Comparison of ENCODE assay signal across 16 mouse cellular contexts in genomic region chr11:59933943-59934342, GRCm38 (mm10). TPM values are rescaled to one million over a fixed set of nuclear protein-coding genes. Genes with fewer than 3 reads are reported as not detected.
A peak's percentile ranks its signal among the peaks of the same experiment; 100 is the strongest.
DNase-seq lines count a peak whose midpoint lies in the region; ATAC-seq and TF ChIP-seq lines count a peak whose summit lies in the region.
"Had no signal": no experiment of that assay in that cellular context is flagged by ENCODE, and none has a peak within 500 bp of the region (broad histone marks: within the 10 kb centered on the region; RNA-seq: fewer than 3 reads in every experiment).

No protein-coding gene starts in this region.

- no peak overlapping the region for H3K4me2 ChIP-seq in heart, embryonic 12.5 days
- no peak overlapping the region for H3K4me2 ChIP-seq in intestine, embryonic 15.5 days (replicated peaks)
- no peak overlapping the region for H3K4me2 ChIP-seq in stomach, postnatal 0 days (replicated peaks; ENCODE audit: low read depth)
- H3K4me2 ChIP-seq: forebrain, embryonic 12.5 days; liver, embryonic 12.5 days had no signal

- no peaks in the 10 kb centered on the region for H3K9me3 ChIP-seq in heart, embryonic 12.5 days (replicated peaks)
- H3K9me3 ChIP-seq in intestine, embryonic 15.5 days = no peaks in the 10 kb centered on the region
- H3K9me3 ChIP-seq in stomach, postnatal 0 days (ENCODE audit: control insufficient read depth, low read length) = no peaks in the 10 kb centered on the region
- H3K9me3 ChIP-seq: forebrain, embryonic 12.5 days; liver, embryonic 12.5 days had no signal

- peak overlapping the region; percentile 33; the same call in 1 of the 2 replicates for H3K9ac ChIP-seq in heart, embryonic 12.5 days
- no peak overlapping the region for H3K9ac ChIP-seq in intestine, embryonic 15.5 days
- H3K9ac ChIP-seq in stomach, postnatal 0 days (ENCODE audit: low read length) = peak overlapping the region; percentile 1; the same call in 1 of the 2 replicates
- H3K9ac ChIP-seq: forebrain, embryonic 12.5 days; liver, embryonic 12.5 days had no signal

- no peak overlapping the region for H3K27ac ChIP-seq in heart, embryonic 12.5 days (ENCODE audit: poor library complexity, severe bottlenecking)
- H3K27ac ChIP-seq in intestine, embryonic 15.5 days = 0 out of 2 replicates have a peak overlapping the region, but pooled peaks have one; percentile 27
- no peak overlapping the region for H3K27ac ChIP-seq in stomach, postnatal 0 days (replicated peaks)
- H3K27ac ChIP-seq: forebrain, embryonic 12.5 days; liver, embryonic 12.5 days; macrophage had no signal

- H3K27me3 ChIP-seq in heart, embryonic 12.5 days (replicated peaks) = no peaks in the 10 kb centered on the region
- H3K27me3 ChIP-seq in intestine, embryonic 15.5 days (replicated peaks) = no peaks in the 10 kb centered on the region
- no peaks in the 10 kb centered on the region for H3K27me3 ChIP-seq in stomach, postnatal 0 days (ENCODE audit: control insufficient read depth, insufficient read depth, low read length)

- no peak for DNase-seq in heart, adult 9 months (ENCODE audit: low spot score in 2 of 2)
- DNase-seq in ovary, adult 18-20 months (ENCODE audit: low spot score) = peak; percentile 65
- no peak for DNase-seq in ovary, postnatal 14 days (ENCODE audit: low spot score)
- no peak for DNase-seq in stomach, postnatal 0 days (ENCODE audit: low spot score)
- DNase-seq in testis, postnatal 10 days (ENCODE audit: low spot score) = no peak
- DNase-seq in Muller cell, postnatal 12 days (ENCODE audit: inconsistent ontology term) = no peak
- DNase-seq: adrenal gland, adult 8-10 months; cerebellum, adult 11-12 months; gastrocnemius, postnatal 25 days; kidney, postnatal 14 days; layer of hippocampus, postnatal 36 days had no signal

- no peak for ATAC-seq in heart, embryonic 12.5 days (ENCODE audit: insufficient number of reproducible peaks, low FRiP score)
- ATAC-seq in intestine, embryonic 15.5 days = no peak
- ATAC-seq in stomach, postnatal 0 days (ENCODE audit: low FRiP score, low TSS enrichment) = no peak; the same call in 1 of the 2 replicates
- ATAC-seq: liver, embryonic 12.5 days had no signal

- no peak for TF ChIP-seq CTCF in stomach, postnatal 0 days (IDR thresholded peaks at IDR 0.05; ENCODE audit: low read depth)

- H3K36me3 ChIP-seq in heart, embryonic 12.5 days = no peaks in the 10 kb centered on the region
- H3K36me3 ChIP-seq in intestine, embryonic 15.5 days = no peaks in the 10 kb centered on the region
- H3K36me3 ChIP-seq in stomach, postnatal 0 days (ENCODE audit: control insufficient read depth, insufficient read depth, low read length) = no peaks in the 10 kb centered on the region
- H3K36me3 ChIP-seq: forebrain, embryonic 12.5 days; liver, embryonic 12.5 days had no signal

- no peak for TF ChIP-seq EP300 in stomach, postnatal 0 days (optimal IDR thresholded peaks at IDR 0.05)

- no peak overlapping the region for H3K4me3 ChIP-seq in heart, embryonic 12.5 days
- no peak overlapping the region for H3K4me3 ChIP-seq in intestine, embryonic 15.5 days (replicated peaks)
- no peak overlapping the region for H3K4me3 ChIP-seq in stomach, postnatal 0 days (ENCODE audit: low read depth, low read length)
- H3K4me3 ChIP-seq: forebrain, embryonic 12.5 days; liver, embryonic 12.5 days had no signal

- 41% methylated on average over 12 of the region's 12 CpGs for WGBS in heart, embryonic 12.5 days
- WGBS in intestine, embryonic 15.5 days = 32% methylated on average over 12 of the region's 12 CpGs
- 31% methylated on average over 12 of the region's 12 CpGs for WGBS in stomach, postnatal 0 days

- peaks cover 30% of the 10 kb centered on the region for H3K4me1 ChIP-seq in heart, embryonic 12.5 days (replicated peaks)
- H3K4me1 ChIP-seq in intestine, embryonic 15.5 days (replicated peaks) = peaks cover 29% of the 10 kb centered on the region
- H3K4me1 ChIP-seq in stomach, postnatal 0 days (replicated peaks; ENCODE audit: control insufficient read depth, insufficient read depth) = no peaks in the 10 kb centered on the region
- H3K4me1 ChIP-seq: forebrain, embryonic 12.5 days had no signal

RNA-seq across cellular contexts. Expression of gene Med9, which starts 14.1 kb away (rescaled TPM):
- polyA plus RNA-seq in heart, embryonic 12.5 days (2016; fragmentation: Nextera tagmentation; extraction: Ambion mirVana) = 46.5 and 48.2 TPM in 2 replicates
- polyA plus RNA-seq in intestine, embryonic 15.5 days (2015; fragmentation: Nextera tagmentation; extraction: Ambion mirVana) = 34.5 and 35.6 TPM in 2 replicates
- 27.7 and 27.8 TPM in 2 replicates for polyA plus RNA-seq in stomach, postnatal 0 days (2015; fragmentation: Nextera tagmentation; extraction: Ambion mirVana)

RNA-seq across cellular contexts. Expression of gene Rasd1, which starts 30.8 kb away (rescaled TPM):
- polyA plus RNA-seq in heart, embryonic 12.5 days (2016; fragmentation: Nextera tagmentation; extraction: Ambion mirVana) = 13.5 TPM in 2 replicates
- 2.1 and 2.6 TPM in 2 replicates for polyA plus RNA-seq in intestine, embryonic 15.5 days (2015; fragmentation: Nextera tagmentation; extraction: Ambion mirVana)
- polyA plus RNA-seq in stomach, postnatal 0 days (2015; fragmentation: Nextera tagmentation; extraction: Ambion mirVana) = 1.3 TPM in 2 replicates
